8 mouse cellular contexts compared by ENCODE assay signal in the genomic region with DNA sequence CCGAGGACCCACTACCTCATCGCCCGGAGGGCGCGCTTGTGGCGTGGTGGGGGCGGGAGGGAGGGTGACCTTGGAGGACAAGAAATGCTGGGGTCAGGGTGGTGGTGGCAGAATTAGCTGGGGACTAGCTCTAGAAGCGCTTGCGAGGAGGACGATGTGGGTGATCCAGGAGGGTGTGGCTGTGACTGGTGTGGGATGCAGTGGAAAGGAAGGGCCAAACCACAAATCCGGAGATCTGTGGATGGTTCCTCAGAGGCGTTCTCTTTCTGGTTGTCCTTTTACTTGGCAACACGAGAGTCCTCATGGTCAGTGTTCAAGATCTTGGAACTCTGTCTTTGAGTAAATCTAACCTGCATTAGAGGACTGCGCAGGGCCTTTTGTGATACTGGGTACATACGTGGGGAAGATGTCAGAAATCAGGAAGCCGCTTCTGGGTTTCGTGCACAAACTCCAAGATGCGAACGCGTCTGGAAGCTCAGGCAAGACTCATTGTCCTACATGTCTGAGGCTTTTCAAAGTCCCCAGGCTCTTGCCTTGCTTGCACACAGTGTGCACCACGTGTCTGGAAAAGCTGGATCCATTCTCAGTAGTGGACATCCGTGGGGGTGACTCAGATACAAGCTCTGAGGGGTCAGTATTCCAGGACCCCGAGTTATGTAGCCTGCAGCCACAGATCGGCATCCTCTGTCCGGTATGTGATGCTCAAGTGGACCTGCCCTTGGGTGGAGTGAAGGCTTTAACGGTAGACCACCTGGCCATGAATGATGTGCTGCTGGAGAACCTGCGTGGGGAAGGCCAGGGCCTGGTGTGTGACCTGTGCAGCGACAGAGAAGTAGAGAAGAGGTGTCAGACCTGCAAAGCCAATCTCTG. TPM values are rescaled to one million over a fixed set of nuclear protein-coding genes. Genes with fewer than 3 reads are reported as not detected.
DNase-seq lines count a peak whose midpoint lies in the region; ATAC-seq and TF ChIP-seq lines count a peak whose summit lies in the region.

No protein-coding gene starts in this region.

- H3K4me2 ChIP-seq in lung, embryonic 14.5 days: peak overlapping the region; percentile 81
- H3K4me2 ChIP-seq in heart, embryonic 15.5 days: peak overlapping the region; percentile 69

- H3K9ac ChIP-seq in lung, embryonic 14.5 days: peak overlapping the region; percentile 68
- H3K9ac ChIP-seq in heart, embryonic 15.5 days: peak overlapping the region; percentile 66

- peak overlapping the region; percentile 85 for H3K27ac ChIP-seq in lung, embryonic 14.5 days (ENCODE audit: low read depth)
- peak overlapping the region; percentile 66 for H3K27ac ChIP-seq in heart, embryonic 15.5 days
- peak overlapping the region; percentile 61 for H3K27ac ChIP-seq in macrophage

- H3K9me3 ChIP-seq in lung, embryonic 14.5 days (ENCODE audit: low read depth, low read length): no peaks in the 10 kb centered on the region
- no peaks in the 10 kb centered on the region for H3K9me3 ChIP-seq in heart, embryonic 15.5 days (replicated peaks)

- H3K36me3 ChIP-seq in lung, embryonic 14.5 days (ENCODE audit: insufficient read depth): 0 out of 2 replicates have a peak, but pooled peaks cover 3% of the 10 kb centered on the region
- H3K36me3 ChIP-seq in heart, embryonic 15.5 days: no peaks in the 10 kb centered on the region
- no peaks in the 10 kb centered on the region for H3K36me3 ChIP-seq in macrophage (ENCODE audit: inconsistent target)

- H3K27me3 ChIP-seq in lung, embryonic 14.5 days (ENCODE audit: insufficient read depth, low read length): no peaks in the 10 kb centered on the region
- no peaks in the 10 kb centered on the region for H3K27me3 ChIP-seq in heart, embryonic 15.5 days

- TF ChIP-seq CTCF in lung, embryonic 14.5 days (IDR thresholded peaks at IDR 0.05; ENCODE audit: low read depth): no peak

- H3K79me2 ChIP-seq in macrophage (ENCODE audit: inconsistent target): no peaks in the 10 kb centered on the region

- peaks cover 17% of the 10 kb centered on the region for H3K4me1 ChIP-seq in lung, embryonic 14.5 days (ENCODE audit: insufficient read depth)
- peaks cover 18% of the 10 kb centered on the region for H3K4me1 ChIP-seq in heart, embryonic 15.5 days (replicated peaks)

- H3K4me3 ChIP-seq in lung, embryonic 14.5 days (ENCODE audit: low read depth, low read length): peak overlapping the region; percentile 48
- peak overlapping the region; percentile 61 for H3K4me3 ChIP-seq in heart, embryonic 15.5 days
- H3K4me3 ChIP-seq in macrophage (ENCODE audit: inconsistent target): peak overlapping the region; percentile 70

- no peak for DNase-seq in lung, embryonic 14.5 days
- no peak for DNase-seq in lung, postnatal 14 days
- peak; percentile 41 for DNase-seq in cerebellum, adult 9-10 months
- DNase-seq in adrenal gland, postnatal 25 days: no peak
- no peak for DNase-seq in T-cell, adult 2 months (ENCODE audit: low spot score)
- DNase-seq in right cerebral cortex, postnatal 25 days: no peak

- WGBS in lung, embryonic 14.5 days: 29% methylated on average over 28 of the region's 28 CpGs
- WGBS in heart, embryonic 15.5 days: 31% methylated on average over 28 of the region's 28 CpGs
- WGBS in macrophage (ENCODE audit: missing documents): 29% methylated on average over 28 of the region's 28 CpGs

- peak; percentile 58 for ATAC-seq in lung, embryonic 14.5 days (ENCODE audit: insufficient read depth)
- ATAC-seq in heart, embryonic 15.5 days (replicated peaks; ENCODE audit: insufficient number of reproducible peaks, insufficient read depth, low FRiP score, low read depth): peak; percentile 38

RNA-seq across cellular contexts. Expression of gene Trim45, which starts 0.7 kb away (rescaled TPM):
- polyA plus RNA-seq in lung, embryonic 14.5 days (2014; fragmentation: Nextera tagmentation; extraction: Ambion mirVana): 2.8 and 4.3 TPM in 2 replicates
- 3.4 and 4.6 TPM in 2 replicates for polyA plus RNA-seq in heart, embryonic 15.5 days (2015; fragmentation: Nextera tagmentation; extraction: Ambion mirVana)
- 1 to 10 TPM in 20 of 26 experiments, under 1 TPM in 6; 0.33 to 4.4 (median 1.6) TPM for total RNA-seq in macrophage (2018; cell fraction: chromatin; rRNA removed)
- 1 to 10 TPM in 22 of 26 experiments, under 1 TPM in 4; 0.43 to 2.3 (median 1.7) TPM for total RNA-seq in macrophage (2018; cell fraction: cytosol; rRNA removed)
- total RNA-seq in macrophage (2018; cell fraction: nucleus; rRNA removed): 1 to 10 TPM in 23 of 26 experiments, under 1 TPM in 3; 0.88 to 3.7 (median 1.6) TPM
- polyA plus RNA-seq in macrophage (2018): 0.89 to 1.6 TPM (median 1.2 TPM) in 3 replicates
- total RNA-seq in adrenal gland, postnatal 25 days (2021): 4.9 and 5.0 TPM in 2 replicates

RNA-seq across cellular contexts. Expression of gene Ttf2, which starts 46.7 kb away (rescaled TPM):
- 26.4 and 27.7 TPM in 2 replicates for polyA plus RNA-seq in lung, embryonic 14.5 days (2014; fragmentation: Nextera tagmentation; extraction: Ambion mirVana)
- polyA plus RNA-seq in heart, embryonic 15.5 days (2015; fragmentation: Nextera tagmentation; extraction: Ambion mirVana): 8.2 and 10.8 TPM in 2 replicates
- 10 to 100 TPM in 20 of 26 experiments, 1 to 10 TPM in 6; 5.4 to 50.7 (median 25.3) TPM for total RNA-seq in macrophage (2018; cell fraction: chromatin; rRNA removed)
- 10 to 100 TPM in 1 of 26 experiments, 1 to 10 TPM in 25; 4.8 to 10.5 (median 8.2) TPM for total RNA-seq in macrophage (2018; cell fraction: cytosol; rRNA removed)
- 10 to 100 TPM in 16 of 26 experiments, 1 to 10 TPM in 10; 4.6 to 39.8 (median 12.7) TPM for total RNA-seq in macrophage (2018; cell fraction: nucleus; rRNA removed)
- 5.9 to 10.8 TPM (median 6.1 TPM) in 3 replicates for polyA plus RNA-seq in macrophage (2018)
- total RNA-seq in adrenal gland, postnatal 25 days (2021): 13.2 and 14.4 TPM in 2 replicates
